Mouse (Mus musculus) brain, embryonic 18.5 days (tissue): ENCODE data around the gene H2afx.

ENCODE experiments used
- DNase-seq: peaks from one replicate; pipeline ENCODE4 v3.0.0-alpha.2; 2012; ENCODE audit warnings: low read depth, low spot score

H2afx gene

GRCm38 (mm10) chr9:44379862-44380261 is 45.4 kb downstream of the H2afx start:
- DNase-seq = no peak

GRCm38 (mm10) chr9:44384596-44384995 is 50.1 kb downstream of the H2afx start:
- DNase-seq = no peak
